ENCODE assay signal across 29 mouse cellular contexts in the genomic region with DNA sequence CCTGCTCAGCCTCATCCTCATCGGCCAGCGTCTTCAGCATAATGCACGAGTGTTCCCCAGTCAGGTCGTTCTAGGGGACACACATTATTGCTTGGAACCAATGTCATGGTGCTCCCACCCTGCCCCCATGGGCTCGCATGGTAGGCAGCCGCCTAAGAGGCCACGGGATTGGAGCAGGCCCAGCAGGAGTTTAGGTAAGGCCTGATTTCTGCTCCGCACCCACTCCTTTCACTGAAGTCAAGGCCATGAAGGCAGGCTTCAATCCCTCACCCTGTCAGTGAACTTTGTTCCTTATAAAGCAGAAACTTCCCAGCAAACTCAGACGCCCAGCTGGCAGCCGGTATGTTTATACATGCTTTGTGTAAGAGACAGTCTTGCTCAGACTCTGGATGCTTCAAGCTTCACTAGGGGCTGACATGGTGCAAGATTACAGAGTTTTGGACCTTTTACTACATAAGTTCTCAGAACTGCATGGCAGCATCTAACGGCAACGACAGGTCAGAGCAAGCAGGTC. TPM values are rescaled to one million over a fixed set of nuclear protein-coding genes. Genes with fewer than 3 reads are reported as not detected.
DNase-seq lines count a peak whose midpoint lies in the region; ATAC-seq and TF ChIP-seq lines count a peak whose summit lies in the region.
"Had no signal": no experiment of that assay in that cellular context is flagged by ENCODE, and none has a peak within 500 bp of the region (broad histone marks: within the 10 kb centered on the region; RNA-seq: fewer than 3 reads in every experiment).

No protein-coding gene starts in this region.

- no peak for TF ChIP-seq EP300 in liver, postnatal 0 days (IDR thresholded peaks at IDR 0.05; ENCODE audit: low read depth)

- no peak overlapping the region for H3K4me2 ChIP-seq in liver, postnatal 0 days (ENCODE audit: low read depth, low read length)
- no peak overlapping the region for H3K4me2 ChIP-seq in stomach, embryonic 14.5 days (replicated peaks; ENCODE audit: low read depth, low read length)
- H3K4me2 ChIP-seq: embryonic facial prominence, embryonic 12.5 days; hindbrain, embryonic 15.5 days; liver, embryonic 13.5 days; midbrain, embryonic 13.5 days; neural tube, embryonic 13.5 days had no signal

- H3K9me3 ChIP-seq in liver, postnatal 0 days (ENCODE audit: low read length) = no peaks in the 10 kb centered on the region
- H3K9me3 ChIP-seq in stomach, embryonic 14.5 days (ENCODE audit: control insufficient read depth, low read depth, low read length) = no peaks in the 10 kb centered on the region
- H3K9me3 ChIP-seq: embryonic facial prominence, embryonic 12.5 days; hindbrain, embryonic 10.5 days; hindbrain, embryonic 15.5 days; liver, embryonic 13.5 days; midbrain, embryonic 13.5 days; neural tube, embryonic 13.5 days had no signal

- no peaks in the 10 kb centered on the region for H3K27me3 ChIP-seq in liver, postnatal 0 days (ENCODE audit: insufficient read depth, low read length)
- H3K27me3 ChIP-seq in stomach, embryonic 14.5 days (ENCODE audit: control insufficient read depth, insufficient read depth, low read length) = no peaks in the 10 kb centered on the region
- H3K27me3 ChIP-seq: embryonic facial prominence, embryonic 12.5 days; hindbrain, embryonic 15.5 days; liver, embryonic 13.5 days; midbrain, embryonic 13.5 days; neural tube, embryonic 13.5 days had no signal

- WGBS in liver, postnatal 0 days (ENCODE audit: insufficient replicate concordance) = 75% methylated on average over 12 of the region's 12 CpGs
- WGBS in stomach, embryonic 14.5 days = 75% methylated on average over 12 of the region's 12 CpGs

- TF ChIP-seq CTCF in liver, postnatal 0 days (IDR thresholded peaks at IDR 0.05; ENCODE audit: low read depth) = no peak

- H3K36me3 ChIP-seq in liver, postnatal 0 days (replicated peaks; ENCODE audit: insufficient read depth, low read length) = peaks cover 46% of the 10 kb centered on the region
- peaks cover 53% of the 10 kb centered on the region for H3K36me3 ChIP-seq in stomach, embryonic 14.5 days (ENCODE audit: control insufficient read depth, insufficient read depth, low read length)

- peak; percentile 59; the same call in 1 of the 2 replicates for ATAC-seq in liver, postnatal 0 days
- ATAC-seq in stomach, embryonic 14.5 days (ENCODE audit: insufficient number of reproducible peaks, insufficient read depth, low FRiP score, low read depth) = 0 out of 2 replicates have a peak, but pooled peaks have one; percentile 18
- ATAC-seq: CD4-positive, CD25-positive, alpha-beta regulatory T cell, adult 4 months; forebrain, embryonic 14.5 days; inflammation-experienced regulatory T-cells, adult 6 months; midbrain, embryonic 13.5 days had no signal

- peak overlapping the region; percentile 49; the same call in 1 of the 2 replicates for H3K27ac ChIP-seq in liver, postnatal 0 days (ENCODE audit: low read depth)
- no peak overlapping the region for H3K27ac ChIP-seq in stomach, embryonic 14.5 days (ENCODE audit: low read length)
- H3K27ac ChIP-seq: embryonic facial prominence, embryonic 12.5 days; hindbrain, embryonic 10.5 days; hindbrain, embryonic 15.5 days; liver, embryonic 13.5 days; macrophage; midbrain, embryonic 13.5 days; neural tube, embryonic 13.5 days had no signal

- no peak for DNase-seq in liver, postnatal 0 days
- DNase-seq in liver (no peak), R1 (ENCODE audit: low read depth, low spot score) (peak; percentile 27), adipocyte (ENCODE audit: low spot score) (peak; percentile 83)
- DNase-seq in frontal cortex, adult 2 months (ENCODE audit: extremely low spot score in 1 of 2, low spot score in 1 of 2) = no peak
- DNase-seq in spleen, postnatal 10 days (ENCODE audit: low spot score in 2 of 2) = no peak
- DNase-seq: adrenal gland, postnatal 10 days; cerebellum, adult 9-11 months; embryo, embryonic 11 days; gastrocnemius, postnatal 25 days; heart, adult 18-20 months; heart, postnatal 14 days; kidney, adult 9 months; kidney, postnatal 10 days; layer of hippocampus, postnatal 36 days; liver, embryonic 13.5 days; right cerebral cortex, postnatal 4 days; thymus, adult 2 months; thymus, postnatal 36 days had no signal

- H3K4me3 ChIP-seq in liver, postnatal 0 days (ENCODE audit: low read depth, low read length) = no peak overlapping the region
- no peak overlapping the region for H3K4me3 ChIP-seq in stomach, embryonic 14.5 days (ENCODE audit: low read depth, low read length)
- H3K4me3 ChIP-seq: embryonic facial prominence, embryonic 12.5 days; hindbrain, embryonic 10.5 days; hindbrain, embryonic 15.5 days; liver, embryonic 13.5 days; midbrain, embryonic 13.5 days; neural tube, embryonic 13.5 days had no signal

- no peaks in the 10 kb centered on the region for H3K4me1 ChIP-seq in liver, postnatal 0 days (ENCODE audit: insufficient read depth)
- H3K4me1 ChIP-seq in stomach, embryonic 14.5 days (ENCODE audit: control insufficient read depth, insufficient read depth, low read length) = no peaks in the 10 kb centered on the region
- H3K4me1 ChIP-seq: embryonic facial prominence, embryonic 12.5 days; hindbrain, embryonic 10.5 days; hindbrain, embryonic 15.5 days; midbrain, embryonic 13.5 days; neural tube, embryonic 13.5 days had no signal

- H3K9ac ChIP-seq in liver, postnatal 0 days (replicated peaks) = no peak overlapping the region
- no peak overlapping the region for H3K9ac ChIP-seq in stomach, embryonic 14.5 days (replicated peaks; ENCODE audit: low read depth, low read length)
- H3K9ac ChIP-seq: embryonic facial prominence, embryonic 12.5 days; hindbrain, embryonic 15.5 days; liver, embryonic 13.5 days; midbrain, embryonic 13.5 days; neural tube, embryonic 13.5 days had no signal

RNA-seq across cellular contexts. Expression of a gene that starts 33.0 kb away (rescaled TPM):
- polyA plus RNA-seq in liver, postnatal 0 days (2015; fragmentation: Nextera tagmentation; extraction: Ambion mirVana) = 5.5 and 5.7 TPM in 2 replicates
- 26.7 and 27.4 TPM in 2 replicates for polyA plus RNA-seq in stomach, embryonic 14.5 days (2014; fragmentation: Nextera tagmentation; extraction: Ambion mirVana)
- polyA plus RNA-seq in frontal cortex, adult 2 months (2012; rRNA removed) = 43.2 and 55.7 TPM in 2 replicates

Comparison
In these comparisons a context has a peak if more than half of its experiments do, and no peak if none do; other contexts are left out.
1. DNase-seq: peak in R1 (single experiment) and adipocyte (single experiment); none in liver, postnatal 0 days (single experiment), liver (single experiment), frontal cortex, adult 2 months (0 of 2) and spleen, postnatal 10 days (0 of 2).